ENCODE assay signal across 18 mouse cellular contexts in genomic region chrX:129410079-129410478, GRCm38 (mm10).
A peak's percentile ranks its signal among the peaks of the same experiment; 100 is the strongest.
DNase-seq lines count a peak whose midpoint lies in the region; TF ChIP-seq lines count a peak whose summit lies in the region.
"Had no signal": no experiment of that assay in that cellular context is flagged by ENCODE, and none has a peak within 500 bp of the region (broad histone marks: within the 10 kb centered on the region; RNA-seq: fewer than 3 reads in every experiment).

No protein-coding gene starts in this region.

- H3K4me3 ChIP-seq in MEL (ENCODE audit: control insufficient read depth in 1 of 2, insufficient read depth in 1 of 2, low read depth in 2 of 2, low read length in 2 of 2), result no peak overlapping the region

- DNase-seq in A20 (ENCODE audit: low read depth, low spot score) (peak; percentile 1), MEL (ENCODE audit: low read depth, low spot score) (peak; percentile 27)
- DNase-seq in thymus, postnatal 10 days (ENCODE audit: low spot score in 2 of 2), result no peak
- DNase-seq in heart, adult 11 months, result no peak
- DNase-seq: adrenal gland, adult 2 months; adrenal gland, adult 8-10 months; adrenal gland, postnatal 10 days; adrenal gland, postnatal 14 days; adrenal gland, postnatal 25 days; adrenal gland, postnatal 36 days; B cell, adult 2 months; cerebellum, adult 11 months; cerebellum, adult 11-12 months; cerebellum, adult 18-20 months; cerebellum, adult 2 months; cerebellum, adult 8-10 months had no signal

- H3K27me3 ChIP-seq in MEL (ENCODE audit: control insufficient read depth in 1 of 2, insufficient read depth in 2 of 2, low read length in 2 of 2), result no peaks in the 10 kb centered on the region
- H3K27me3 ChIP-seq: CH12.LX had no signal

- H3K27ac ChIP-seq in MEL (ENCODE audit: control insufficient read depth, low read depth, low read length), result no peak overlapping the region

- TF ChIP-seq CTCF in MEL (IDR thresholded peaks at IDR 0.05 in 2 of 3, conservative IDR thresholded peaks at IDR 0.05 in 1 of 3; ENCODE audit: control insufficient read depth in 1 of 3, insufficient read depth in 1 of 3, low read depth in 2 of 3, low read length in 3 of 3, poor library complexity in 1 of 3, severe bottlenecking in 1 of 3), result no peak

- TF ChIP-seq EP300 in MEL (IDR thresholded peaks at IDR 0.05; ENCODE audit: low read depth in 1 of 2, low read length in 2 of 2), result peak; percentile 57 to 74; a peak in 3 of 4 replicates

- TF ChIP-seq POLR2A in MEL (IDR thresholded peaks at IDR 0.05; ENCODE audit: control insufficient read depth in 1 of 2, insufficient read depth in 1 of 2, low read depth in 1 of 2, low read length in 2 of 2, poor library complexity in 1 of 2), result no peak

- peaks cover 0 to 13% of the 10 kb centered on the region in 2 experiments; a peak in 2 of 4 replicates for H3K36me3 ChIP-seq in MEL (ENCODE audit: control insufficient read depth in 1 of 2, insufficient read depth in 2 of 2, low read length in 2 of 2)
- H3K36me3 ChIP-seq: G1E had no signal

- H3K4me1 ChIP-seq in MEL (ENCODE audit: control insufficient read depth in 1 of 2, insufficient read depth in 2 of 2, low read length in 2 of 2), result peaks cover 4 to 8% of the 10 kb centered on the region in 2 experiments; a peak in 2 of 4 replicates

- TF ChIP-seq RAD21 in MEL (IDR thresholded peaks at IDR 0.05; ENCODE audit: low read depth, low read length), result no peak

- H3K9me3 ChIP-seq in MEL (replicated peaks; ENCODE audit: insufficient read depth, low read length), result no peaks in the 10 kb centered on the region
- H3K9me3 ChIP-seq: G1E had no signal

- H3K79me2 ChIP-seq in MEL (ENCODE audit: control insufficient read depth, insufficient read depth, low read length, poor library complexity), result no peaks in the 10 kb centered on the region

- H3K9ac ChIP-seq in MEL (ENCODE audit: control insufficient read depth, low read depth, low read length, poor library complexity, severe bottlenecking), result no peak overlapping the region

TF ChIP-seq in MEL, 35 proteins besides CTCF, POLR2A, EP300 and RAD21:
- TF ChIP-seq ETS1 (IDR thresholded peaks at IDR 0.05; ENCODE audit: low read depth, low read length), result 0 out of 2 replicates have a peak, but pooled peaks have one; percentile 29
- no peak for TF ChIP-seq NRF1 (IDR thresholded peaks at IDR 0.05; ENCODE audit: insufficient read depth, low read depth, low read length, poor library complexity, severe bottlenecking)
- TF ChIP-seq GATA1 (IDR thresholded peaks at IDR 0.05; ENCODE audit: low read depth, low read length), result peak; percentile 21
- TF ChIP-seq TCF12 (IDR thresholded peaks at IDR 0.05; ENCODE audit: low read depth, low read length), result peak; percentile 32; the same call in 1 of the 2 replicates
TF ChIP-seq in MEL: peak in this region for 3.

Comparison
In these comparisons a context has a peak if more than half of its experiments do, and no peak if none do; other contexts are left out.
1. DNase-seq: peak in A20 (single experiment) and MEL (single experiment); none in thymus, postnatal 10 days (0 of 2) and heart, adult 11 months (single experiment).